Mouse (Mus musculus): ENCODE data around the gene Mob3b. TPM values are rescaled to one million over a fixed set of nuclear protein-coding genes. Genes with fewer than 3 reads are reported as not detected.

The Mob3b gene
- polyA plus RNA-seq, 1 experiment: 0.12 TPM

GRCm38 (mm10) chr4:34911401-34911800 lies 245.9 kb downstream of the Mob3b start:
- peaks cover 4% of the 10 kb centered on the region for H3K27me3 ChIP-seq (ENCODE audit: control insufficient read depth, insufficient read depth, insufficient read length)

GRCm38 (mm10) chr4:34908127-34908526 lies 249.2 kb downstream of the Mob3b start:
- Histone ChIP-seq H3K36me3 (ENCODE audit: control insufficient read depth, insufficient read depth) (no peaks in the 10 kb centered on the region), H3K4me2 (ENCODE audit: low read depth) (no peak overlapping the region), H3ac (ENCODE audit: control insufficient read depth, insufficient read length) (no peak overlapping the region), H3K4me3 (no peak overlapping the region), H3K27me3 (ENCODE audit: control insufficient read depth, insufficient read depth, insufficient read length) (no peaks in the 10 kb centered on the region), H3K79me2 (ENCODE audit: control insufficient read depth, insufficient read depth) (no peaks in the 10 kb centered on the region)
- TF ChIP-seq SRF (IDR thresholded peaks at IDR 0.05; ENCODE audit: control insufficient read depth, insufficient read length, low read depth): no peak
- TF ChIP-seq TCF12 (IDR thresholded peaks at IDR 0.05; ENCODE audit: insufficient read depth, poor library complexity, severe bottlenecking): no peak
- no peak for TF ChIP-seq CEBPB (IDR thresholded peaks at IDR 0.05; ENCODE audit: insufficient read depth, poor library complexity, severe bottlenecking)
- no peak for TF ChIP-seq USF1 (IDR thresholded peaks at IDR 0.05; ENCODE audit: low read depth)
- no peak for TF ChIP-seq POLR2AphosphoS2 (IDR thresholded peaks at IDR 0.05; ENCODE audit: insufficient read length, low read depth)
- no peak for TF ChIP-seq MAX (IDR thresholded peaks at IDR 0.05; ENCODE audit: low read depth)
- no peak for TF ChIP-seq POLR2A (IDR thresholded peaks at IDR 0.05; ENCODE audit: insufficient read length, low read depth)
- no peak for TF ChIP-seq E2F4 (IDR thresholded peaks at IDR 0.05; ENCODE audit: insufficient read depth)
- no peak for TF ChIP-seq REST (IDR thresholded peaks at IDR 0.05; ENCODE audit: insufficient read depth, insufficient read length)
- TF ChIP-seq MYOD1 (IDR thresholded peaks at IDR 0.05; ENCODE audit: control insufficient read depth in 1 of 3, insufficient read length in 2 of 3, low read depth in 2 of 3): no peak
- TF ChIP-seq TCF3 (IDR thresholded peaks at IDR 0.05; ENCODE audit: insufficient read length, low read depth): no peak
- no peak for TF ChIP-seq MYOG (IDR thresholded peaks at IDR 0.05; ENCODE audit: control insufficient read depth in 1 of 3, insufficient read depth in 1 of 3, insufficient read length in 2 of 3, low read depth in 2 of 3)

More at GRCm38 (mm10) chr4:34911401-34911800, 245.9 kb downstream of the Mob3b start:
- no peaks in the 10 kb centered on the region for H3K79me2 ChIP-seq (ENCODE audit: control insufficient read depth, insufficient read depth)
- no peak overlapping the region for H3K4me2 ChIP-seq (ENCODE audit: low read depth)
- no peak overlapping the region for H3K4me3 ChIP-seq
- H3K36me3 ChIP-seq (ENCODE audit: control insufficient read depth, insufficient read depth): no peaks in the 10 kb centered on the region
- TF ChIP-seq TCF12 (IDR thresholded peaks at IDR 0.05; ENCODE audit: insufficient read depth, poor library complexity, severe bottlenecking): no peak
- TF ChIP-seq SRF (IDR thresholded peaks at IDR 0.05; ENCODE audit: control insufficient read depth, insufficient read length, low read depth): no peak
- TF ChIP-seq REST (IDR thresholded peaks at IDR 0.05; ENCODE audit: insufficient read depth, insufficient read length): no peak
- TF ChIP-seq MAX (IDR thresholded peaks at IDR 0.05; ENCODE audit: low read depth): no peak
- TF ChIP-seq MYOG (IDR thresholded peaks at IDR 0.05; ENCODE audit: control insufficient read depth in 1 of 3, insufficient read depth in 1 of 3, insufficient read length in 2 of 3, low read depth in 2 of 3): no peak
- TF ChIP-seq POLR2AphosphoS2 (IDR thresholded peaks at IDR 0.05; ENCODE audit: insufficient read length, low read depth): no peak
- TF ChIP-seq E2F4 (IDR thresholded peaks at IDR 0.05; ENCODE audit: insufficient read depth): no peak
- no peak for TF ChIP-seq MYOD1 (IDR thresholded peaks at IDR 0.05; ENCODE audit: control insufficient read depth in 1 of 3, insufficient read length in 2 of 3, low read depth in 2 of 3)
- TF ChIP-seq TCF3 (IDR thresholded peaks at IDR 0.05; ENCODE audit: insufficient read length, low read depth): no peak
- no peak for TF ChIP-seq CEBPB (IDR thresholded peaks at IDR 0.05; ENCODE audit: insufficient read depth, poor library complexity, severe bottlenecking)
- TF ChIP-seq POLR2A (IDR thresholded peaks at IDR 0.05; ENCODE audit: insufficient read length, low read depth): no peak
- H3ac ChIP-seq (ENCODE audit: control insufficient read depth, insufficient read length): no peak overlapping the region

GRCm38 (mm10) chr4:34907026-34907425 lies 250.3 kb downstream of the Mob3b start:
- Histone ChIP-seq H3K79me2 (ENCODE audit: control insufficient read depth, insufficient read depth) (no peaks in the 10 kb centered on the region), H3K27me3 (ENCODE audit: control insufficient read depth, insufficient read depth, insufficient read length) (no peaks in the 10 kb centered on the region), H3K4me3 (no peak overlapping the region), H3K36me3 (ENCODE audit: control insufficient read depth, insufficient read depth) (no peaks in the 10 kb centered on the region), H3ac (ENCODE audit: control insufficient read depth, insufficient read length) (no peak overlapping the region), H3K4me2 (ENCODE audit: low read depth) (no peak overlapping the region)
- TF ChIP-seq MYOG (IDR thresholded peaks at IDR 0.05; ENCODE audit: control insufficient read depth in 1 of 3, insufficient read depth in 1 of 3, insufficient read length in 2 of 3, low read depth in 2 of 3) (no peak), USF1 (IDR thresholded peaks at IDR 0.05; ENCODE audit: low read depth) (no peak), SRF (IDR thresholded peaks at IDR 0.05; ENCODE audit: control insufficient read depth, insufficient read length, low read depth) (no peak), CEBPB (IDR thresholded peaks at IDR 0.05; ENCODE audit: insufficient read depth, poor library complexity, severe bottlenecking) (no peak), E2F4 (IDR thresholded peaks at IDR 0.05; ENCODE audit: insufficient read depth) (no peak), REST (IDR thresholded peaks at IDR 0.05; ENCODE audit: insufficient read depth, insufficient read length) (no peak), TCF3 (IDR thresholded peaks at IDR 0.05; ENCODE audit: insufficient read length, low read depth) (no peak)

- no peak overlapping the region for H3K4me3 ChIP-seq
- no peak overlapping the region for H3K4me2 ChIP-seq (ENCODE audit: low read depth)
- no peaks in the 10 kb centered on the region for H3K36me3 ChIP-seq (ENCODE audit: control insufficient read depth, insufficient read depth)
- TF ChIP-seq SRF (IDR thresholded peaks at IDR 0.05; ENCODE audit: control insufficient read depth, insufficient read length, low read depth) (no peak), TCF12 (IDR thresholded peaks at IDR 0.05; ENCODE audit: insufficient read depth, poor library complexity, severe bottlenecking) (no peak), E2F4 (IDR thresholded peaks at IDR 0.05; ENCODE audit: insufficient read depth) (no peak), MYOD1 (IDR thresholded peaks at IDR 0.05; ENCODE audit: control insufficient read depth in 1 of 3, insufficient read length in 2 of 3, low read depth in 2 of 3) (no peak), TCF3 (IDR thresholded peaks at IDR 0.05; ENCODE audit: insufficient read length, low read depth) (no peak), POLR2A (IDR thresholded peaks at IDR 0.05; ENCODE audit: insufficient read length, low read depth) (no peak), USF1 (IDR thresholded peaks at IDR 0.05; ENCODE audit: low read depth) (no peak), MAX (IDR thresholded peaks at IDR 0.05; ENCODE audit: low read depth) (no peak), POLR2AphosphoS2 (IDR thresholded peaks at IDR 0.05; ENCODE audit: insufficient read length, low read depth) (no peak), CEBPB (IDR thresholded peaks at IDR 0.05; ENCODE audit: insufficient read depth, poor library complexity, severe bottlenecking) (no peak), REST (IDR thresholded peaks at IDR 0.05; ENCODE audit: insufficient read depth, insufficient read length) (no peak), MYOG (IDR thresholded peaks at IDR 0.05; ENCODE audit: control insufficient read depth in 1 of 3, insufficient read depth in 1 of 3, insufficient read length in 2 of 3, low read depth in 2 of 3) (no peak)
- no peaks in the 10 kb centered on the region for H3K27me3 ChIP-seq (ENCODE audit: control insufficient read depth, insufficient read depth, insufficient read length)
- H3K79me2 ChIP-seq (ENCODE audit: control insufficient read depth, insufficient read depth): no peaks in the 10 kb centered on the region
- no peak overlapping the region for H3ac ChIP-seq (ENCODE audit: control insufficient read depth, insufficient read length)
These were observed 251.1 kb downstream of the Mob3b start for GRCm38 (mm10) chr4:34906151-34906550.

Measured in myocyte (in vitro differentiated cells).